Mouse (Mus musculus): ENCODE measurements around the gene Slc29a3.

GRCm38 (mm10) chr10:60787303-60788074 is 34.9 kb upstream of the Slc29a3 start:
- no peak for TF ChIP-seq CTCF (IDR thresholded peaks at IDR 0.05; ENCODE audit: control insufficient read depth, insufficient read depth, insufficient read length)
- TF ChIP-seq MAX (IDR thresholded peaks at IDR 0.05), result no peak
- TF ChIP-seq USF1 (IDR thresholded peaks at IDR 0.05; ENCODE audit: low read depth), result no peak
- no peak for TF ChIP-seq MYOG (IDR thresholded peaks at IDR 0.05; ENCODE audit: control insufficient read depth, extremely low read depth, insufficient read length)
- no peak for TF ChIP-seq CEBPB (IDR thresholded peaks at IDR 0.05; ENCODE audit: low read depth)

All from C2C12 (cell line).